Mouse (Mus musculus) neural tube, embryonic 12.5 days (tissue): ENCODE measurements at regions not wholly inside any gene's neighbourhood (a gene's known extent, or its start where the extent isn't known, plus 50 kb on each side); places are given as distances from the start of the nearest gene placed in this dataset.
A peak's percentile ranks its signal among the peaks of the same experiment; 100 is the strongest.
"Not testable (repeated sequence)": the region's sequence is repeated elsewhere in the genome, so short reads cannot be mapped to it uniquely, and the experiment has no call there.

Source experiments
- ATAC-seq: fragments of 200-750 bp; cut with Nextera tagmentation; 2 replicates; pipeline ENCODE4 v1.8.0; 2017; ENCODE audit warnings: low read depth, mild to moderate bottlenecking, moderate TSS enrichment, moderate library complexity; ENCODE audit not compliant: low FRiP score
- H3K27ac ChIP-seq: fragments of 300-500 bp; sonication (generic); 2 replicates; pipeline ENCODE4 v1.5.1; 2016
- H3K27me3 ChIP-seq: fragments of 300-500 bp; sonication (generic); replicated peaks from 2 replicates; pipeline ENCODE4 v1.6.1; 2016; ENCODE audit warnings: mild to moderate bottlenecking
- H3K36me3 ChIP-seq: fragments of 300-500 bp; sonication (generic); 2 replicates; pipeline ENCODE4 v1.6.1; 2016; ENCODE audit warnings: mild to moderate bottlenecking
- H3K4me1 ChIP-seq: fragments of 300-500 bp; sonication (generic); 2 replicates; pipeline ENCODE4 v1.6.1; 2016
- H3K4me2 ChIP-seq: fragments of 300-500 bp; sonication (generic); replicated peaks from 2 replicates; pipeline ENCODE4 v1.6.1; 2016; ENCODE audit warnings: mild to moderate bottlenecking
- H3K4me3 ChIP-seq: fragments of 300-500 bp; sonication (generic); 2 replicates; pipeline ENCODE4 v1.5.1; 2016
- H3K9ac ChIP-seq: fragments of 300-500 bp; sonication (generic); 2 replicates; pipeline ENCODE4 v1.6.1; 2016; ENCODE audit warnings: mild to moderate bottlenecking
- H3K9me3 ChIP-seq: fragments of 300-500 bp; sonication (generic); 2 replicates; pipeline ENCODE4 v1.6.1; 2016; ENCODE audit warnings: mild to moderate bottlenecking
- WGBS: fragments of 180-500 bp; shearing (Covaris S2); methylation state at CpG from one replicate; pipeline ENCODE4 v1.1.7; 2016; 5-methylcytosine and 5-hydroxymethylcytosine counted together

GRCm38 (mm10) chr15:89730320-89730719 lies 111.3 kb downstream of the Syt10 start:
- WGBS: 31% methylated on average over 6 of the region's 6 CpGs
- H3K4me3 ChIP-seq: no peak overlapping the region
- H3K9ac ChIP-seq: no peak overlapping the region
- H3K4me1 ChIP-seq: no peaks in the 10 kb centered on the region
- no peak overlapping the region for H3K4me2 ChIP-seq
- no peak overlapping the region for H3K27ac ChIP-seq
- no peaks in the 10 kb centered on the region for H3K9me3 ChIP-seq
- no peaks in the 10 kb centered on the region for H3K36me3 ChIP-seq
- peak; percentile 83; the same call in 1 of the 2 replicates for ATAC-seq
- H3K27me3 ChIP-seq: no peaks in the 10 kb centered on the region

- no peak for ATAC-seq
- H3K4me3 ChIP-seq: no peak overlapping the region
- H3K9me3 ChIP-seq: no peaks in the 10 kb centered on the region
- H3K27ac ChIP-seq: no peak overlapping the region
- 65% methylated on average over 12 of the region's 12 CpGs for WGBS
- H3K9ac ChIP-seq: no peak overlapping the region
- no peaks in the 10 kb centered on the region for H3K27me3 ChIP-seq
- no peak overlapping the region for H3K4me2 ChIP-seq
- H3K36me3 ChIP-seq: no peaks in the 10 kb centered on the region
- peaks cover 2% of the 10 kb centered on the region; the same call in 1 of the 2 replicates for H3K4me1 ChIP-seq
Observed at GRCm38 (mm10) chr15:89724356-89724755, 117.3 kb downstream of the Syt10 start.

- WGBS: 85% methylated on average over 2 of the region's 2 CpGs
- H3K9me3 ChIP-seq: 0 out of 2 replicates have a peak, but pooled peaks cover 5% of the 10 kb centered on the region
- H3K4me3 ChIP-seq: no peak overlapping the region
- no peak for ATAC-seq
- H3K4me1 ChIP-seq: no peaks in the 10 kb centered on the region
- no peak overlapping the region for H3K9ac ChIP-seq
- H3K27me3 ChIP-seq: no peaks in the 10 kb centered on the region
- H3K27ac ChIP-seq: no peak overlapping the region
- H3K4me2 ChIP-seq: no peak overlapping the region
- H3K36me3 ChIP-seq: no peaks in the 10 kb centered on the region
Observed at GRCm38 (mm10) chr15:89697221-89697620, 105.5 kb upstream of the Rabl2 start.

GRCm38 (mm10) chr15:89676366-89676765 lies 84.6 kb upstream of the Rabl2 start:
- no peak overlapping the region for H3K4me2 ChIP-seq
- H3K36me3 ChIP-seq: no peaks in the 10 kb centered on the region
- no peaks in the 10 kb centered on the region for H3K27me3 ChIP-seq
- ATAC-seq: no peak
- no peak overlapping the region for H3K4me3 ChIP-seq
- no peak overlapping the region for H3K9ac ChIP-seq
- no peaks in the 10 kb centered on the region for H3K9me3 ChIP-seq
- H3K27ac ChIP-seq: no peak overlapping the region
- H3K4me1 ChIP-seq: no peaks in the 10 kb centered on the region

- not testable (repeated sequence) for H3K27me3 ChIP-seq, H3K36me3 ChIP-seq, H3K27ac ChIP-seq, H3K4me1 ChIP-seq, ATAC-seq, H3K4me2 ChIP-seq, H3K9ac ChIP-seq, H3K9me3 ChIP-seq, H3K4me3 ChIP-seq
- WGBS: 73% methylated on average over 1 of the region's 1 CpGs
Observed at GRCm38 (mm10) chr15:89656558-89656957, 64.8 kb upstream of the Rabl2 start.
